Mouse (Mus musculus) bone marrow macrophage, adult 2 months (primary cell): ENCODE results near the gene Slc7a8. TPM values are rescaled to one million over a fixed set of nuclear protein-coding genes. Genes with fewer than 3 reads are reported as not detected.

Experiments used
- H3K27ac ChIP-seq: 2 replicates; pipeline ENCODE4 v1.5.1; 2012; ENCODE audit warnings: low read depth, low read length; ENCODE audit not compliant: insufficient read depth
- H3K4me1 ChIP-seq: 2 replicates; pipeline ENCODE4 v1.6.1; 2012; ENCODE audit warnings: low read length; ENCODE audit not compliant: control insufficient read depth, insufficient read depth
- H3K4me3 ChIP-seq: 2 replicates; pipeline ENCODE4 v1.5.1; 2012; ENCODE audit warnings: mild to moderate bottlenecking, low read length, moderate library complexity; ENCODE audit not compliant: insufficient read depth
- CTCF ChIP-seq: IDR thresholded peaks from 2 replicates; pipeline ENCODE4 v1.5.1; 2012; ENCODE audit warnings: low read depth, mild to moderate bottlenecking, low read length, moderate library complexity
- POLR2A ChIP-seq: IDR thresholded peaks from 2 replicates; pipeline ENCODE4 v1.6.1; 2012; ENCODE audit warnings: mild to moderate bottlenecking, low read depth, low read length, borderline replicate concordance
- polyA plus RNA-seq: library from polyadenylated mRNA; stranded (reverse); fragments of >200 nt; gene quantifications from 2 replicates; pipeline ENCODE4 v1.2.4, GENCODE M21; 2012; ENCODE audit not compliant: missing spikeins, insufficient read depth, insufficient read length

Slc7a8 gene
- polyA plus RNA-seq, 1 experiment = 42.6 TPM

DNA sequence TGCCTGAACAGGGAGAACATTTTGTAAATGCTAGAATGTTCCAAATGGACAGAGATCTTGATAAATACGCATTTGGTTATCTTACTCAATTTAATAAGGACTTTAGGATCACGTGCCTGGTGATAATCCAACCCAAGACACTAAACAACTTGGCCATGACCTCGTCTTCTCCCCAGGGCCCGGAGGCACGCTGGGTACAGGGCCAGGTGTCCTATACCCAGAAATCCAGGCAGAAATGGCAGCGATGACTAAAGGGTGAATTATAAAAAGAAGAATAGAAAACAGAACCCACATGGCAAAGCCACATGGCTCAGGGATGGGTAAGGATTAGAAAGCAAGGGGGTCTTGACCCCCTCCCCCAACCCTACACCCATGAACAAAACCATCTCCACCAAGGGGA is 40.0 kb downstream of the Slc7a8 start:
- Histone ChIP-seq H3K27ac (no peak overlapping the region), H3K4me1 (peaks cover 10% of the 10 kb centered on the region)

DNA sequence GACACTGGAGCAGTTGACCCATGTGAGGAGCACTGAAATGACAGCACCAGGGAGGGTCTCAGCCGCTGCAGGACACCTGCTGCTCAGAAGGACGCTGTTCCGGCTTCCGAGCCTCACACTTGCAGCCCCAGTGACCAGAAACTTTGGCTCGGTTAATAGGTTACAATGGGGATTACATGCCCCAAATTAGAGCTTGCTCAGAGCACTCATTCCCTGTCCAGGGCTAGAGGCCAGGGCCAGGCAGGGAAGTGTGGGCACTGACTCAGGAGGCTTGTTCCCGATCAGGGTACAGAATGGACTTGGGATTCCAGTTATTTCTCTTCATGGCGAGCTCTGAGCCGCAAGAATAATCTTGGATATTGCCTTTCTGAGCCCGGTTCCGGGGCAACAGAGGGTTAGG is 44.1 kb downstream of the Slc7a8 start:
- H3K4me1 ChIP-seq = peaks cover 23% of the 10 kb centered on the region
- H3K27ac ChIP-seq = no peak overlapping the region
- TF ChIP-seq POLR2A (no peak), CTCF (no peak)
- H3K4me3 ChIP-seq = no peak overlapping the region

More for the DNA sequence above, 40.0 kb downstream of the Slc7a8 start:
- H3K4me3 ChIP-seq = no peak overlapping the region
- TF ChIP-seq CTCF (no peak), POLR2A (no peak)

DNA sequence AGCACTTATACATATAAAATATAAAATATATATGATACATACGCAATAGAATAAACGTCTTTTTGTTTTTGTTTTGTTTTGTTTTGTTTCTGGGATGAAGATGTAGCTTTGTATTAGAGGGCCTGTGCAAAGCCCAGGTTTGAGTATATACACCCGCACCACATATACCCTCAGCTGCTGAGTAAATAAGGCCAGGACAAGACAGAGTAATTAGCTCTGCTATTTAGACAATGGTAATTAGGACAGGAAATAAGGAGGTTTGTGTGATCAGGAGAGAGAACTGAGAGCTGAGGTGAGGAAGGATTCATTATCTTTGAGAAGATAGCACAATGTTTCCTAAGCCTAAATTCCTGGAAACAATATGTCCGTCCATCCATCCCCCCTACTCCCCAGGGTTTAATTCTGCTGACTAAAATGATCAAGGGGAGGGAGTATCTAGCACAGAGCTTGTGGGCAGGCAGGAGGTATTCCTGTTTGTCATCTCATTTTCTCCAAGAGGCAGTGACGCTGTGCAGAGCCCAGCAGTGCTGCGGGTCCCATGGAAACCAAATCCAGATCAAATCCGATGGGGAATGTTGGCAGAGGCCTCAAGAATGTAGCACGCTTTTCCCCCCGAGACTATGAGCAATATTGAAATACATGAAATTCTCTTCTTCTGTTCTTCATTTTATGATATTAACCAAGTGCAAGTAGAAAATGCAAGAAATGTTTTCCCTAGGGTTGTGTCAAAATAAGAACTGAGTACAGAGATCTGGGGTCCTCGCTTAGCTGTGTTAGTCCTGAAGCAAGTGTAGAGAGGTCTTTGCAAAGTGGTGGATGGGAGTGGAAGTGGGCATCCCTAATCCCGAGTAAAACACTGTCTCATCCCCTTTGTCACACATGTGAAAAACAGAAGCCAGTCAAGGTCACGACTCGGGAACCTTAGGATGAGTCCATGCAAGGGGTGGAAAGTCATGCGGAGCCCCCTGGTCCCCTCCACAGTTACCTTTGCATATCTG is 44.9 kb downstream of the Slc7a8 start:
- TF ChIP-seq POLR2A (no peak), CTCF (no peak)
- H3K27ac ChIP-seq = no peak overlapping the region
- H3K4me3 ChIP-seq = no peak overlapping the region
- peaks cover 19% of the 10 kb centered on the region for H3K4me1 ChIP-seq

DNA sequence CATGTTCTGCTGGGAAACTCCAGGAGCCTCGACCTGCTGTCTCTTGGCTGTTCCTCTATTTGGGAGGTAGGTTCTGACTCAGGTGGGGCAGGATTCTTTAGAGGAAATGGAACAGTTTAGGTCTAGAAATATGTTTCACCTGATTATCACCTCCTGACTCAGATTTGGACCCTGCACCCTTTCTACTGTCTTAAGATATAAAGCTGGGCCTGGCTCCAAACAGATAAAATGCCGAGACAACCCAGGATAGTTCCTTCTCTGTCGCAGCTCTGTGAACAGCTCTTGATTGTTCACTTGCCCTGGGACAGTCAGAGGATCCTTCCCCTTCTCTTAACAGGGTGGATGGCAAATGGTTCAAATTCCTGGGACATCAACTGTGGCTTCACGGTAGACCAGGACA is 46.5 kb downstream of the Slc7a8 start:
- Histone ChIP-seq H3K4me1 (peaks cover 19% of the 10 kb centered on the region), H3K4me3 (no peak overlapping the region), H3K27ac (peak overlapping the region; percentile 27)
- TF ChIP-seq CTCF (no peak), POLR2A (no peak)

DNA sequence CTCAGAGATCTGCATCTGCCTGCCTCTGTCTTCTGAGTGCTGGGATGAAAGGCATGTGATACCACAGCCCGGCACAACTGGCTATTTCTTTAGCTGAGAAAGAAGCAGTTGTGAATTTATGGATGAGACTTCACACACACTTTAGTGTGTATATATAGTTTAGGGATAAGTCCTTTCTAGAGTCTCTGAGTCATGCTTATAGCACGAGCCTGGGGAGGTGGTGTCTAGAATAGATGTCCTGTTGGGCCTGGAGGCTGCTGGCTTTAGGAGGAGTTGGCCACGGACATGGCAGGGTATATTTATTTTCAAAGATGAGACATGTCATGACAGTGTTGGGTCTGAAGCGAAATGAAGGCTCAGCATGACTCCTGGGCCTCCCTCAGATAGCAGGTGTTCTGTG is 47.7 kb downstream of the Slc7a8 start:
- TF ChIP-seq CTCF (no peak), POLR2A (no peak)
- Histone ChIP-seq H3K27ac (no peak overlapping the region), H3K4me1 (peaks cover 16% of the 10 kb centered on the region), H3K4me3 (no peak overlapping the region)

DNA sequence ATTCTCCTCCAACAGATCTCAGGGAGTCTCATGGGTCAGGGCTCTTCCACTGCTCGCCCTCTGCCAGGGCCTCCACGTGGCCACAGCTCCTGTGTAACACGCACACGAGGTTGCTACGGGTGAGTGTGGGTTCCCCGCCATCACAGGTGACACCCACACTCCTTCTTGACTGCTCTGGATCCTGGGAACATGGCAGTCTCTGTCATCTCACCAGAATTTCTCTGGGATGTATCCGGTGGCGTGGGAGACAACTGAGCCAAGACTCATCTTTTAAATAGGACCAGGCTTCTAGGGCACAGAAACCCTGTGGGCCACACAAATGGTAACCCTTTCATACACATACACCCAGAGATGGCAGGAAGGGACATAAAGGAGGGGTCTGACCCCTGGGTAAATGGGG is 49.5 kb downstream of the Slc7a8 start:
- no peak overlapping the region for H3K27ac ChIP-seq
- H3K4me1 ChIP-seq = peaks cover 16% of the 10 kb centered on the region
- H3K4me3 ChIP-seq = no peak overlapping the region
- no peak for TF ChIP-seq POLR2A

DNA sequence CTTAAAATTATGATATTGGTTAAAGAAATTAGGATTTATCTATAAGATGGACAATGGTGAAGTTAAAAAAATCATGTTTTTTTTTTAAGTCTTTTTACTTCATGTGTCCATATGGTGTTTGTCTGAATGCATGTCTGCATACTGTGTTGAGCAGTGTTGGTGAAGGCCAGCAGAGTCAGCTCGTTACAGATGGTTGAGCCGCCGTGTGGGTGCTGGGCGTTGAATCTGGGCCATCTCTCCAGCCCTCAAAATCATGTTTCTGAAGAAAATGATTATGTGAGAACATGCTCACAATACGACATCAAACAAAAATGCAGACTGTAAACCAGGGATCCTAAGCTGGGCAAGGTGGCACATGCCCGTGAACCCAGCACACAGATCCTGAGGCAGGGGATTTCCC is 51.4 kb downstream of the Slc7a8 start:
- H3K27ac ChIP-seq = no peak overlapping the region
- TF ChIP-seq POLR2A = no peak
- no peak for TF ChIP-seq CTCF
- H3K4me1 ChIP-seq = peaks cover 10% of the 10 kb centered on the region
- H3K4me3 ChIP-seq = no peak overlapping the region

DNA sequence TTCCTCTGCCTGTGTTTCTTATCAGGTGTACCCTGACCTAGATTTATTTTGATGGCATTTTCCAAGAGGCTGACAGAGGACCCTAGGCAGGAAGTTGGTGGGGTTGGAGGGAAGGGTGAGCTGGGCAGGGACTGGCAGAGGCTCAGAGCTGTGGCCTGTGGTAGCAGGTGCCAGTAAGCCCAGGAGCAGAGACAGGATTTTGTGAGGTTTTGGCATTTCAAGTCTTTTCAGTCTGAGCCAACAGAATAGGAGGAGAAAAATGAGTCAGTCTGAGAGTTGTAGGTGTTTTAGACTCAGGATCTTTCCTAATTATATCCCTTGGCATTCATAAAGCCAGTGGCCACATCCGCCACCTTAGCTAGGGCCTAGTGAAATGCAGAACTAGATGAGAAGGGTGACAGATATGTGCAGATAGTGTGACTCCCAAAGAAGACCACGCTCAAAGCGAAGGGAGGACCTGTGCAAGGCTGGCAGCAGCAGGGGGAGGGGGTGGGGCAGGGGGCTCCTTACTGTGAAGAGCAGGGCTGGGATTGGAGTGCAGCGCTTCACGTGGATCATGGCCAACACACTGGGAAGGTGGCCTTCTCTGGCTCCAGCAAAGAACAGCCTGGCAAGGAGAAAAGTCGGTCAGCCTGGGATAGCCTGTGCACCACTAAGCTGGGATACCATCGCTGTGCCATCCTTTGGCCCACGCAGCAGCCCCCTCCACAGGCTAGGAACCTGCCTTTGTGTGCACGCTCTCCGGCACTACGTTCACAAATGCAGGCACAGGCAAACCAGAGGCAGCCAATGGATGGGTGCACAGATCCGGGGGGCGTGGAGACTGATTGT is 52.7 kb downstream of the Slc7a8 start:
- Histone ChIP-seq H3K4me1 (peaks cover 10% of the 10 kb centered on the region), H3K4me3 (no peak overlapping the region), H3K27ac (no peak overlapping the region)
- TF ChIP-seq POLR2A (no peak), CTCF (no peak)

DNA sequence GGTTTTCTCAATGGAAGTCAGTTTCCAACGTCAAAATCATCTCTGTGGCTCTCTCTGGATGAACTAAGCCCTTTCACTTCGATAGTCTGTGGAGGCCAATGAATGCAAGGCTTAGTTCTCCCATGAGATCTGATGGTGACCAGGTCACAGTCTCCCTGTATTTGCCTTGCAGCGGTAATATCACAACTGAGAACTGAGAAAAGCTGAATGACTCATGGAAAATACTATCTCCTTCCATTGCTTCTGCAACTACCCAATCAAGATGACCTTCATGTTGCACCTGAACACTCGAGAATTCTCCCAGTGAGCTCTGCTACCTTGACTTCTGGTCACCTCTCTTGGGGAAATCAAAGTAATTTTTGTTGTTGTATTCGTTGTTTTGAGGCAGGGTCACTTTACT is 54.2 kb downstream of the Slc7a8 start:
- Histone ChIP-seq H3K4me1 (peaks cover 6% of the 10 kb centered on the region), H3K4me3 (no peak overlapping the region), H3K27ac (no peak overlapping the region)
- no peak for TF ChIP-seq CTCF

DNA sequence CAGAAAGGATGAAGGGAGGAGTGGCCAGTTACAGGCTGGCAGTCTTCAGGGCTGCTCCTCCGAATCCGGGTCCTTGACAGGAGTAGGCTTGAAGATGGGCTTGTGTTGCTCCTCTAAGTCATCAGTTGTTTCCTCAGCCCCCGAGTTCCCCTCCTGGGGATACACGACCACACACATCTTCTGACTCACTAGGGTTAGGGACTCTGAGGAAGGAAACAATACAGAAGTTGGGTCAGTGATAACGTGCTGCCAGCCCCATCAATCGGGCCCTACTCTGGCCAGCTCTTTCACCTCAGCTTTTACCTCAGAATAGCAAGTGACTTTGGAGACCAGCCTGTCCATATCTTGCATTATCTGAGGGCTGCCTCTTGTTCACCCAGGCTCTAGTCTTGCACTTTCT is 57.7 kb downstream of the Slc7a8 start:
- Histone ChIP-seq H3K27ac (no peak overlapping the region), H3K4me1 (peaks cover 6% of the 10 kb centered on the region), H3K4me3 (no peak overlapping the region)
- TF ChIP-seq POLR2A = no peak
- no peak for TF ChIP-seq CTCF
